Mouse (Mus musculus) gastrocnemius, postnatal 36 days (tissue): ENCODE measurements at regions not wholly inside any gene's neighbourhood (a gene's known extent, or its start where the extent isn't known, plus 50 kb on each side); places are given as distances from the start of the nearest gene placed in this dataset.

Experiments
- DNase-seq, 2 experiments: peaks; one replicate each; pipeline ENCODE4 v3.0.0; 2022
- intact Hi-C: fragments of 180-260 bp; cut with DNase I; formaldehyde crosslinking; loops from one replicate; pipeline ENCODE4 v1.15.1; 2025

DNA sequence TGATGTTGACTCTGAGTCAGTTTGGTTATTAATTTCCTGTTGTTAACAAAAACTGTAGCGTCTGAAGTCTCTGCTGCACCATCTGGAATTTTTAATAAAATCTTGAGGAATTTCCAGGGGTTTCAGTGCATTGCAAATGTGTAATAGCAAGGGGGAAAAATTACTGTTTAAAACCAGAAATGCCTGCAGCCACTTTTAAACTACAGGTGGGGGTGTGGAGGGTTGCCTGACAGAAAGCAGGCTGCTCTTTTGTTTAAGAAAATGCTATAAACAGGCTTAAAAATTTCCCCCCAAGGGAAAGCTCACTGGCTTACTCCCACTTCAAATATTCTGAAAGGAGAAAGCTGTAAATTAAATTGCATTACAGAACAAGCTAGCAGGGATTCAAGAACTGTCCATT lies 71.8 kb upstream of the Gjb5 start:
- intact Hi-C loops, result no loop called here
- no peak for DNase-seq

- no peak for DNase-seq
- intact Hi-C loops, result no loop called here
These were observed 65.9 kb upstream of the Gjb5 start for GRCm38 (mm10) chr4:127423855-127424254.

DNA sequence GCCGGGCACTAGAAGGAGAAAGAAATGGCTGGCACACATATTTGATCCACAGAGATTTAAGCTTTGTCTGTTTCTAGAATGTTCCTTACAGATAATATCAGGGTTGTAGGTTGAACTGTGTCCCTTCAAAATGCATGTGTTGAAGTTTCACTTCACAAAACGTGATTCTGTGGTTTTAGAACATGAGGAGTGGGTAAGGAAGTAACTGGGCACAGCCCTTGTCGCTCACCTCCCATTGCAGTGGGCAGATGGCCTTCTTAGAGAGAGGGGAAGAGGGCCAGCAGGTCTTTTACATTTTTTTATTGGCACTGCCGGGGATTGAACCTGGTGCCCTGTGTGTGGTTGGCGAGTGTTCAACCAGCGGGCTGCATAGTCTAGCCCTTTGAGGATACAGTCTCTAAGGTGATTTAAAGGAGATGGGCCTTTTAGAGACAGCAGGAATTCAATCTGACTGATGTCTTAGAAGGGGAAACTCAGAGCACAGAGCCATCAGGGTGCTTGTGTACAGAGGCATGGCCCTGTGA lies 64.0 kb upstream of the Gjb5 start:
- no peak for DNase-seq
- intact Hi-C loops, result no loop called here

DNA sequence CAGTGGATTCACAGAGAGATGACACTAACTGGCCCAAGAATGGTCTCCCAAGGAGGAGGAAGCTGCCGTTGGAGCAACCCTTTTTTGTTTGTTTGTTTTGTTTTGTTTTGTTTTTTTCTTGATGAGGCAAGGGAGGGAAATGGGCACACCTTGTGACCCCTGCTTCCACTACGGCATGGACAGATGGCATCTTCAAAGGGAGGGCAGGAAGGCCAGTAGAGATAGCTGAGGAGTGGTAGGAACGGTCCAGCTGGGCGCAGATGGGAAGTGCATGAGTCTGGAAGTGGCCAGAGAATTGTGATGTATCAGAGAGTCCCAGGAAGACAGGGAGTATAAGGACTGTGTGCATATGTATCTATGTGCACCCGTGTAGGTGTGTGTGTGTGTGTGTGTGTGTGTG lies 63.1 kb upstream of the Gjb5 start:
- no peak for DNase-seq
- intact Hi-C loops, result no loop called here

- DNase-seq, result no peak
- intact Hi-C loops, result no loop called here
These were observed 61.8 kb upstream of the Gjb5 start for GRCm38 (mm10) chr4:127419786-127420120.

DNA sequence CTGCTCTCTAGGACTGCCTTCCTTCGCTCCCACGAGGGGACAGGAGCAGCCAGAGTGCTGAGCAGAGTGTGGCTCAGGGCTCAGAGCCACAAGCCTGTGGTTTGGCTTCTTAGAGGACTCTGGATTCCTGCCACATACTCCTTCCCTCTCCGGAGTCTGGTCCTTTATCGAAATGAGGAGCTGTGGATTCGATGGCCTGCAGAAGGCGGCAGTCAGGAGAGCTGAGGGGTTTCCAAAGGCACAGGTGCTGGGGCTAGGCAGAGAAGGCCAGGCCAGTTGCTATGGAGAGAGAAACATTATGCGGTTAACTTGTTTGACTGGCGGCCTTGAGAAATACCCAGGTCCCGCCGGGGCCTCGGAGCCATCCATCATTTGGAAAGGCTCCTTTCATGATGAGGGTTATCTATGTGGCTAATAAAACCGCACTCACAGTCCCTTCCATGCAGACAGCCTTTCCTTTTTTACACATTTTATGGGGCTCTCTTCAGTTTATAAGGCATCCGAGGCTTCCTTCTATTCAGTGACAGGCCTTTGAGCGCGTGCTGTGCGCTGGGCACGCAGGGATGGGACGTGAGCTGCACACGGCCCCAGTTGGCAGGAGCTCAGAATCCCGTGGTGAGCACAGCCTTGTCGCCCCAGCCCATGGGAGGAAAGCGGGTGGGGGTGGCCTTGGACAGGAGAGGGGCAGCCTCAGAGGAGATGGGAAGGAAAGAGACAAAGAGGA lies 61.2 kb upstream of the Gjb5 start:
- no peak for DNase-seq
- intact Hi-C loops, result no loop called here

DNA sequence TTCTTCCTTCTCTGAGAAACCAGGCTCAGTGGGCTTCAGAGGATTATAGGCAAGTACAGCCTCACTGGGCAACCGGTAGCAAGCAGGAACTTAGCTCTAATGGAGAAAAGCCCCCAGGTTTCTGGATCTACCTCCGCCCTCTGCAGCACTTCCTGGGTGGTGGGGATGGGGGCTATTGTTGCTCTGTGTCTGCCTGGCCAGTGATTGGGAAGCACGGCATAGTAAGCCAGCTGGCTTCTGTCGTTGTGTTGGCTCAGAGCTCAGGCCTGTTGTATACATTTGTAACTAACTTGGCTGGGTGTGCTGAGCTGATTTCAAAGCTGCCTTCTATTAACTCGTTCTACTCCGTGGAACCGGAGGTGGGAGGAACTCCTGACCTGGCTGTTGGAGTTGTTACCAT lies 58.9 kb upstream of the Gjb5 start:
- intact Hi-C loops, result no loop called here
- DNase-seq, result no peak

DNA sequence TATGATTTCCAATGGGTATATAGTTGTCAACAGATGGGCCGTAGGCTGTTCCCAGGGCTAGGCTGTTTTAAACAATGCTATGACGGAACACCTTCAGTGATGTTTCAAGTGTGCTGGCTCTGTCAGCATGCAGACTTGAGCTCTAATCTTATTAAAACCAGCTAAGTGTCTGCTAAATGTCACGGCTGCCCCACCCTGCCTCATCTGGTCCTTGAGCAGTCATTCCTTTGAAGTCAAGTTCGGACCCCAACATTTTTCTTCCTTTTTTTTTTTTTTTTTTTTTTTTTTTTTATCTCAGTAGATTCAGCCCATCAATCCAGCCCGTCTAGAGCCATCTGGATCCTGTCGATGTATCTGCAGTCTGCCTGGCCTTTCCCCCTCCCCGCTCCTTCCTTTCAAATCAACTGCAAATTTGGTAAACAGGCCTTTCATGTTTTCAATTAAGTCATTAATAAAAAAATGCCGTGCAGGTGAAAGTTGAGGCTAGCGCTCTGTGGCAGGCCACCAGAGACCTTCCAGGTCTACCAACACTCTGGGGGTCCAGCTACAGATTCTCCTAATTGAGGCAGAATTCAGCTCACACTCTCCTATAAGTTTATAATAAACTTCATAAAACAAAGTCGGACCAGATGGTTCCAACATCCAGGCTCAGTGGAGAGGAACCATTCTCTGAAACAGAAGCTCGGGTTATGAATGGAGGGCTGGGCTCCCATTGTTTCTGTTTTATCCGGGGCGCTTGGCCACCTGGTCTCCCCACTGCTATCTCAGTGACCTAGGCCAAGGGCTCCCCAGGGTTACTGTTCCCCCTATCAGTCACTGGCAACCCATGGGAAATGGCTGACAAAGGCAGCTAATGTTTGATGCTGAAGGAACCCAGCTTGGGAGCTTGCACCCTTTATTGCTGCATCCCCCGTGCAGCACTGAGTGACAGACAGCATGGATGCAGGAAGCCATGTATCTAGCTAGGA lies 56.3 kb upstream of the Gjb5 start:
- intact Hi-C loops, result no loop called here

More for the DNA sequence above, 56.3 kb upstream of the Gjb5 start:
- no peak for DNase-seq
